Mouse (Mus musculus) lung, adult 2 months (tissue): Measurements from ENCODE around the gene Nup210.

Experiments
- CTCF ChIP-seq: fragments of 200-500 bp; IDR thresholded peaks from 2 replicates; pipeline ENCODE4 v1.5.1; 2011; ENCODE audit warnings: mild to moderate bottlenecking, low read length, control low read depth; ENCODE audit not compliant: insufficient read depth
- POLR2A ChIP-seq: fragments of 200-500 bp; IDR thresholded peaks from 2 replicates; pipeline ENCODE4 v1.6.1; 2011; ENCODE audit warnings: low read depth, mild to moderate bottlenecking, control low read depth, low read length, borderline replicate concordance; ENCODE audit errors: extremely low read depth

DNA sequence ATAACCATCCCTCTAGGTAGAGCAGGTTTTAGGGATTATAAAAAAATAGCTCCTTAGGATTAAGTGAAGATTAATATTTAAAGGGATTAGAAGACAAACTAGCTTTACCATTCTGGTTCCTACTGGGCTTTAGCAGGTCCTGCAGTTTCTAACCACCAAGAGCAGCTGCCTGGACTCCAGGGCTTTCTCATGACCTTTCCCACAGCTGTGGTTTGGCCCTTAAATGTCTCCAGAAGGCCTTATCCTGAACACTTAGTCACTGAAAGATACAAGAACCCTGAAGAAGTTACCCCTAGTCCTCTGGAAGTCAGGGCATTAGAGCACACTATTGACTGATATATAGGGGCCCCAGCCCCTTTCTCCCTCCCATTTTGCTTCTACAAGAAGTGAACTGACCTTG, 7.1 kb downstream of the Nup210 start:
- no peak for TF ChIP-seq CTCF
- no peak for TF ChIP-seq POLR2A
